Mouse (Mus musculus): ENCODE measurements around the gene Gm38392. TPM values are rescaled to one million over a fixed set of nuclear protein-coding genes. Genes with fewer than 3 reads are reported as not detected.

Gene Gm38392
- polyA plus RNA-seq, 1 experiment from 2014 or later: not detected

DNA sequence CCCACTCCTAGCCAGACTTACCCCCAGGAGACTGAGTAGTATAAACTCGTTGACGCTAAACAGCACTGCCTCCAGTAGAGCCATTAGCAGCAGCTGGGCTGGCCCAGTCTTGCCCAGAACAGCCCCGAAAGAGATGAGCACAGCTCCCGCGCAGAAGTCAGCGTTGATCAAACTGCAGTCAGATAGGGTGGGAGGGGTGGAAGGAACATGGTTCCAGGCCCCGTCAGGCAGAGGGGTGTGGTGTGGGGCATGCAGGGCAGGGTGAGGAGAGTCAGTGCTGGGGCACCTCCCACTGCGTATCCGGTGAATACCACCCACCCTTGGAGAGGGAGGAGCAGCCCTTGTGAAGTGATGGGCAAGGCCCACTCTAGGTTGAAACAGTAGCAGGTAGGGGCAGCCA, 39.3 kb downstream of the Gm38392 start:
- Histone ChIP-seq H3K4me2 (no peak overlapping the region), H3K4me3 (no peak overlapping the region), H3K9ac (no peak overlapping the region), H3K9me3 (replicated peaks) (no peaks in the 10 kb centered on the region), H3K27ac (no peak overlapping the region), H3K27me3 (peaks cover 62% of the 10 kb centered on the region), H3K4me1 (replicated peaks) (no peaks in the 10 kb centered on the region), H3K36me3 (no peaks in the 10 kb centered on the region)
- 61% methylated on average over 9 of the region's 9 CpGs for WGBS
- no peak for ATAC-seq (replicated peaks; ENCODE audit: insufficient number of reproducible peaks, insufficient read depth, low FRiP score, low read depth)

DNA sequence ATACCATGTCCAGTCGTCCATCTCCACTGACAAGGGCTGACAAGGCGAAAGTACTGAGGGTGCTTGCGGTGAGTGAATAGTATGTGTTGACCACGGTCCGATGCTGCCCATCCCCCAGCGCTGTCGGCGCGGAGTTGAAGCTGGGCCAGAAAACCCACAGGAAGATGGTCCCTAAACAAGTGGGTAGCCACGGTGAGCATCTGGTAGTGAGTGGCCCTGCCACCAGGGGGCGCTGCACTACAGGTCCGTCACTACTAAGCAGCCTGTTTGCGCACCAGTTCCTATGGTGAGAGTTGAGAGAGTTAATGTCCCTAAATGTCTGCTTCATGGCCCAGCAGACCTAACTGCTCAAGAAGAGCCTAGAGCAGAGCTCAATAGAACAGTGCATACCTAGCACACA, 41.2 kb downstream of the Gm38392 start:
- Histone ChIP-seq H3K4me3 (no peak overlapping the region), H3K27me3 (peaks cover 74% of the 10 kb centered on the region), H3K9ac (no peak overlapping the region), H3K36me3 (no peaks in the 10 kb centered on the region), H3K4me1 (replicated peaks) (peaks cover 5% of the 10 kb centered on the region), H3K9me3 (replicated peaks) (no peaks in the 10 kb centered on the region), H3K4me2 (no peak overlapping the region), H3K27ac (no peak overlapping the region)
- WGBS: 18% methylated on average over 13 of the region's 13 CpGs
- 0 out of 2 replicates have a peak, but pooled peaks have one; percentile 9 for ATAC-seq (replicated peaks; ENCODE audit: insufficient number of reproducible peaks, insufficient read depth, low FRiP score, low read depth)

GRCm38 (mm10) chr3:88244071-88244470, 42.9 kb downstream of the Gm38392 start:
- Histone ChIP-seq H3K9ac (no peak overlapping the region), H3K36me3 (no peaks in the 10 kb centered on the region), H3K4me3 (no peak overlapping the region), H3K4me1 (replicated peaks) (peaks cover 5% of the 10 kb centered on the region), H3K4me2 (no peak overlapping the region), H3K9me3 (replicated peaks) (no peaks in the 10 kb centered on the region), H3K27me3 (peaks cover 87% of the 10 kb centered on the region), H3K27ac (no peak overlapping the region)
- ATAC-seq (replicated peaks; ENCODE audit: insufficient number of reproducible peaks, insufficient read depth, low FRiP score, low read depth): no peak
- WGBS: 5% methylated on average over 2 of the region's 2 CpGs

DNA sequence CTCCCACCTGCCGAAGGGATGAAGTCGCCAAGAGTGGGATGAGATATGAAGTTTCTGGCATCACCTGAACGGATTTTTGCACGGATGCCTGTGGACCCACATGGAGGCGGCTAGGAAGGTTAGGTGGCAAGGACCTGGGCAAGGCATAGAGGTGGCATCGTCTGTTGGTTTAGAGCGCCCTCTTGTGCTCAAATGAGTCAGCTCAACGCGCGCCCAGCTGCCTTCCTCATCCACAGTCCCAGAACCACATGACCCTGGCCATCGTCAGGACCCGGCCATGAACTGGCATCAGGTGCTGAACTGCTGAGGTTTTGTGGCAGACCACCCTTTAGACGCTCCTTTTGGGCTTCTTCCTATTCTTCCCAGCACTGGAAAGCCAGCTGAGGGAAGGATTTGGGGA, 44.5 kb downstream of the Gm38392 start:
- Histone ChIP-seq H3K36me3 (no peaks in the 10 kb centered on the region), H3K4me2 (no peak overlapping the region), H3K4me3 (no peak overlapping the region), H3K9ac (no peak overlapping the region), H3K4me1 (replicated peaks) (peaks cover 5% of the 10 kb centered on the region), H3K27ac (no peak overlapping the region), H3K27me3 (peaks cover 98% of the 10 kb centered on the region), H3K9me3 (replicated peaks) (no peaks in the 10 kb centered on the region)
- no peak for ATAC-seq (replicated peaks; ENCODE audit: insufficient number of reproducible peaks, insufficient read depth, low FRiP score, low read depth)
- 3% methylated on average over 13 of the region's 13 CpGs for WGBS

DNA sequence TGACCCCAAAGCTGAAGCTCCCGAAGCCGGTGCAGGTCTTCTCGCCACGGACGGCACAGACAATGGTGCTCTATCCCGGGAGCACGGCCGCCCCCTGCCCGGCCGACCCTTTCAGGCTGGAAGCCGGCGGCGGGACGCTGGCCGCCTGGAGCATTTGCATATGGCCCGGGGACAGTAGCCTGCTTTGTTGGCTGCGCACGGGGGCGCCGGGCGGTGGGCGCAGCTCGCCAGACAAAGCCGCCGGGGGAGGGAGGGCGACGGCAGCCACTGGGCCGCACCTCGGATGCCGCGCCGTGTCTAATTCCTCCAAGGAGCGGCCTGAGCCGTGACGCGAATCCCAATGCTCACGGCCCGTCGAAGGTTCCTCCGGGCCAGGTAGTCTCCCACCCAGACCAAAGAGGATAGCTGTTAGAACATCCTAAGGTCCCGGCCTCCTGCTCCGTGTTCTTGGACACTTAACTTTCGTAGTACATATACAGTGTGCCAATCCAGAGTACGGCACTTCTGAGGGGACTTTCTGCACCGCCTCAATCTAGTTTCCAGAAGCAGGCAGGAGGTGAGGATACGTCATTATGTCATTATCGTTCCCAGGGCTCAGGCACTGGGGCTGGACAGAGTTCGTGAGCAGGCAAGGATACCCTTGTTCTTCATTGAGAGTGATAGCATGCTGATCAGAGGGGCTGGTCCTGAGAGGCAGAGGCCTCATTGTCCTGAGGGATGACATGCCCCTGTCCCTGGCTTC, 45.8 kb downstream of the Gm38392 start:
- Histone ChIP-seq H3K4me3 (peak overlapping the region; percentile 13), H3K4me2 (peak overlapping the region; percentile 27), H3K9ac (no peak overlapping the region), H3K4me1 (replicated peaks) (peaks cover 5% of the 10 kb centered on the region), H3K27ac (no peak overlapping the region), H3K9me3 (replicated peaks) (no peaks in the 10 kb centered on the region), H3K27me3 (peaks cover 99% of the 10 kb centered on the region), H3K36me3 (no peaks in the 10 kb centered on the region)
- ATAC-seq (replicated peaks; ENCODE audit: insufficient number of reproducible peaks, insufficient read depth, low FRiP score, low read depth): no peak
- 4% methylated on average over 48 of the region's 48 CpGs for WGBS

DNA sequence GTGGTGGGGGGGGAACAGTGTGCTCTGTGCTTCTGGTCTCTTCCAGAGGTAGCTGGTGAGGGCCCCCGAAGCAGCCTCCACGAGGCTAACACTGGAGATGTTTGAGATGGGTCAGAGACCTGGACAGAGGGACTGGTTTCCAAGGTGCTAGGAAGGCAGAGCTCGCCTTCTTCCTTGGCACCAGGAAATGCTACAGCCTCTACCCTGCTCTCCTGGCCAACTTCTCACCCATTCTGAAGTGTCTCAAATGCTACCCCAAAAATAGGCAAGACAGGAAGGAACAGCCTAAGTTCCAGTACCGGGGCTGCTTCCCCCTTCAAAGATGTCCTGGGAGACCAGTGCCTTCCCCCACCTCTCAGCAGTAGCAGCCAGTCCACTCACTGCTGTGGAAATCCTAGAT, 47.6 kb downstream of the Gm38392 start:
- WGBS: 47% methylated on average over 4 of the region's 4 CpGs
- peaks cover 97% of the 10 kb centered on the region for H3K27me3 ChIP-seq
- no peak overlapping the region for H3K4me2 ChIP-seq

DNA sequence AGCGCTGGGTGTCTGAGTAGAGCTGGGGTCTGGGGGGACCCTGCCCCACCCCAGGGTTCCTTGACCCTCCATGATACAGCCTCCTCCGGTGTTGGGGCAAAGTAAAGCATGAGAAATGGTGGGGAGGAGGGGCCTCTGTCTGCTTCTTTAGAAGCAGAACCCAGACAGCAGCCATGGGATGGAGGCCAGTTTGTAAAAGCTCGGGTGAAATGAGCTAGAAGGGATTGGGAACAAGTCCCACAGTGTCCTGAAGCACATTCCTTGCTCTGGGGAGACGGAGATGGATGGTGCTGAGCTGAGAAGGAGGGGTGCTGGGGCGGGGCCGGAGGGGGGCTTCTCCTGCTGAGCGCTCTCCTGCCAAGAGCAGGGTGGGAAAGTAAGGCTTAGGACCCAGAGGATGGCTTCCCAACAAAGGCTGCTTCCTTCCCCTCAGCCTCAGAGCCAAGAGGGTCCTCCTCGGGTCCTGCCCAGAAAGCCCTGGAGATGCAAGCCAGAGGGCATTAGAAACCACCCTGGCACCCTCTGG, 48.1 kb downstream of the Gm38392 start:
- Histone ChIP-seq H3K9ac (no peak overlapping the region), H3K36me3 (no peaks in the 10 kb centered on the region), H3K4me1 (replicated peaks) (peaks cover 5% of the 10 kb centered on the region), H3K4me2 (no peak overlapping the region), H3K9me3 (replicated peaks) (no peaks in the 10 kb centered on the region), H3K27ac (no peak overlapping the region), H3K4me3 (no peak overlapping the region), H3K27me3 (peaks cover 95% of the 10 kb centered on the region)
- no peak for ATAC-seq (replicated peaks; ENCODE audit: insufficient number of reproducible peaks, insufficient read depth, low FRiP score, low read depth)
- 35% methylated on average over 8 of the region's 8 CpGs for WGBS

More for the DNA sequence above, 47.6 kb downstream of the Gm38392 start:
- Histone ChIP-seq H3K36me3 (no peaks in the 10 kb centered on the region), H3K9ac (no peak overlapping the region), H3K9me3 (replicated peaks) (no peaks in the 10 kb centered on the region), H3K27ac (no peak overlapping the region), H3K4me1 (replicated peaks) (peaks cover 5% of the 10 kb centered on the region), H3K4me3 (no peak overlapping the region)
- no peak for ATAC-seq (replicated peaks; ENCODE audit: insufficient number of reproducible peaks, insufficient read depth, low FRiP score, low read depth)

DNA sequence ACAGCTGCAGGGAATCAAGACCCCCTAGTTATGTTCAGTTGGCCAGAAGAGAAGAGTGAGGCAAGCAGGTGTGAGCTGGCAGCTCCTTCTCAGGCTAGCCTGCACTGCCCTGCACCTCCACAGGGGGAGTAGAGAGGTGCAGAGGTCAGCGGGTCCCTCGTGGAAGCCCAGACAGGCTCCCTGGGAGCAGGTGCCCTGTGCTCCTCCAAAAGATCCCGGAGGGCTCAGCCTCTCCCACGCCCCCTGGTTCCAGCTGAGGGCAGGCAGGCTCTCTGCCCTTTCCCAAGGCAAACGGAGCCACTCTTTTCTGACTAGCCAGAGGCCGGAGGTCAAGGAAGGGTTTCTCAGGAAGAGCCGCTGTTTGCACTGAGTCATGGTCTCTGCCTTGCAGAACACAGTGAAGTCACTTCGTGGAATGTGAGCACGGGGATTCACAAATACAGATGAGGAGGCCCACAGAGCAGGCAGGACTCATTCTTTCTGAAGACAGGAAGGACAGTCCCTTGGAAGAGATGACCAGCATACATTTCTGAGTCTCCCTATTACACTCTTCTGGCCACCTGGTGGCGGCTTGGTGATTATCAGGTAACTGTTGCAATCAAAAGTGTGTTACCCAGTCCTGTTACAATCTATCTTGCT, 49.3 kb downstream of the Gm38392 start:
- no peaks in the 10 kb centered on the region for H3K36me3 ChIP-seq
- H3K9ac ChIP-seq: no peak overlapping the region
- ATAC-seq (replicated peaks; ENCODE audit: insufficient number of reproducible peaks, insufficient read depth, low FRiP score, low read depth): no peak
- H3K27me3 ChIP-seq: peaks cover 92% of the 10 kb centered on the region
- WGBS: 9% methylated on average over 10 of the region's 10 CpGs
- H3K4me1 ChIP-seq (replicated peaks): peaks cover 5% of the 10 kb centered on the region
- H3K27ac ChIP-seq: no peak overlapping the region
- no peak overlapping the region for H3K4me2 ChIP-seq
- no peak overlapping the region for H3K4me3 ChIP-seq
- H3K9me3 ChIP-seq (replicated peaks): no peaks in the 10 kb centered on the region

DNA sequence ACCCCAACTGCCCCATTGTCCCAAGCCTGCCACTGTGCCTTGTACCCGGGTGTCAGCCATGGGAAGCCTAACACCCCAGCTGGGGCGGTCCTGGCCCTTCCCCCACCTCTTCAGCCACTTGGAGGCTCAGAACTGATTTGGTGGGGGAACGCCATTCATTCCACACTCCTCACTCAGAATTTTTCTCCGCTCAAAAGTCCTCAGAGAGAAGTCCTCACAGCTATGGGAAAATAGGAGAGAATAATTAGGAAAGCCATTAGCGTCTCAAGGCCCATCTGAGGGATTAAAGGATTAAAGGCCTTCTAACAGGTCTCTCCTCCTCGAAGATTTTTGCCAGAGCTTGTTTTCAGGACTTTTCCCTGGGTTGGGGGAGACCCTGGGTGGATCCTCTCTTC, 49.9 kb downstream of the Gm38392 start:
- Histone ChIP-seq H3K36me3 (no peaks in the 10 kb centered on the region), H3K27ac (no peak overlapping the region), H3K9me3 (replicated peaks) (no peaks in the 10 kb centered on the region), H3K9ac (no peak overlapping the region), H3K4me1 (replicated peaks) (peaks cover 7% of the 10 kb centered on the region), H3K27me3 (peaks cover 92% of the 10 kb centered on the region), H3K4me3 (no peak overlapping the region), H3K4me2 (no peak overlapping the region)
- ATAC-seq (replicated peaks; ENCODE audit: insufficient number of reproducible peaks, insufficient read depth, low FRiP score, low read depth): no peak
- 33% methylated on average over 6 of the region's 6 CpGs for WGBS

DNA sequence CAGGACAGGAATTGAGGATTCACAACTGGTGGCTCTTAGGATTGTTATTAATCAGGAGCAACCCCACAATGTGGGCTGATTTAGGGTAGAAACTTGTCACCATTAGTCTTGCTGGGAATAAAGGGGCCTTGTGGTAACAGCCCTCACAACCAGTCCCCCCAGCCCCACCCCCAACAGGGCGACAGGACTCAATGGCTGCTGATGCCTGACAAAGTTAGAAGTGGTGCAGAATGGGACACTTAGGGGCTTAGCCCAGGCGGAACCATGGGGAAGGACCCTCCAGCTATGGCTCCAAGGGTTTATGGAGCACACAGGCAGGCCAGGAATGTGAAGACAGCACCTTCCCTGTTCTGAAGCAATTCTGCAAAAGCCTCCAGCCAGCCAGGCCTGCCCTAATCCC, 51.4 kb downstream of the Gm38392 start:
- H3K36me3 ChIP-seq: no peaks in the 10 kb centered on the region
- ATAC-seq (replicated peaks; ENCODE audit: insufficient number of reproducible peaks, insufficient read depth, low FRiP score, low read depth): no peak
- H3K27me3 ChIP-seq: peaks cover 92% of the 10 kb centered on the region
- no peak overlapping the region for H3K9ac ChIP-seq
- no peak overlapping the region for H3K27ac ChIP-seq
- no peaks in the 10 kb centered on the region for H3K9me3 ChIP-seq (replicated peaks)
- 0 out of 2 replicates have a peak, but pooled peaks cover 2% of the 10 kb centered on the region for H3K4me1 ChIP-seq (replicated peaks)
- no peak overlapping the region for H3K4me3 ChIP-seq
- 56% methylated on average over 2 of the region's 2 CpGs for WGBS
- H3K4me2 ChIP-seq: no peak overlapping the region

DNA sequence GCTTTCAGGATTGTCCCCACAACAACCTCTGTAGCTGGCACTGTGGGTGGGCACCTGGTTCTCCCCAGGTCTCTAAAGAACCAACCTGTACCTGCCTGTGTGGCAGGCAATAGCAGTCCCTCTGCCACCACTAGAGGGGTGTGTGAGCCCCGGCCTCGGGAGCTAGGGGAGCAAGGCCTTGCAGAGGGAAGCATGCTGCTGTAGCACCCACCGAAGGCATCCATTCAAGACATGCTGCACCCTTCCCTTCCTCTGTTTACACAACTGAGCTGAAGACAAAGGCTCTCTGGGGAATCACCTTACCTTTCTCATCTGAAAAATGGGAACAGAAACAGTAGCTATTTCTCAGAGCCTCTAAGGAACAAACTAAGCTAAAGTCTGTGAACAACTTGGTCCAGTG, 51.8 kb downstream of the Gm38392 start:
- Histone ChIP-seq H3K9me3 (replicated peaks) (no peaks in the 10 kb centered on the region), H3K4me1 (replicated peaks) (0 out of 2 replicates have a peak, but pooled peaks cover 2% of the 10 kb centered on the region), H3K9ac (no peak overlapping the region), H3K4me3 (no peak overlapping the region), H3K4me2 (no peak overlapping the region), H3K27me3 (peaks cover 92% of the 10 kb centered on the region), H3K27ac (no peak overlapping the region), H3K36me3 (no peaks in the 10 kb centered on the region)
- 13% methylated on average over 3 of the region's 3 CpGs for WGBS
- ATAC-seq (replicated peaks; ENCODE audit: insufficient number of reproducible peaks, insufficient read depth, low FRiP score, low read depth): no peak

Data from heart, embryonic 15.5 days (tissue).